Mouse (Mus musculus) liver, postnatal 0 days (tissue): ENCODE data around the gene Itih3.
A peak's percentile ranks its signal among the peaks of the same experiment; 100 is the strongest.

Experiments used
- CTCF ChIP-seq: sonication (generic); IDR thresholded peaks from 2 replicates; pipeline ENCODE4 v1.5.1; 2016; ENCODE audit warnings: antibody characterized with exemption, low read depth
- EP300 ChIP-seq: IDR thresholded peaks from 2 replicates; pipeline ENCODE4 v1.6.1; 2016; ENCODE audit warnings: antibody characterized with exemption, low read depth, mild to moderate bottlenecking

DNA sequence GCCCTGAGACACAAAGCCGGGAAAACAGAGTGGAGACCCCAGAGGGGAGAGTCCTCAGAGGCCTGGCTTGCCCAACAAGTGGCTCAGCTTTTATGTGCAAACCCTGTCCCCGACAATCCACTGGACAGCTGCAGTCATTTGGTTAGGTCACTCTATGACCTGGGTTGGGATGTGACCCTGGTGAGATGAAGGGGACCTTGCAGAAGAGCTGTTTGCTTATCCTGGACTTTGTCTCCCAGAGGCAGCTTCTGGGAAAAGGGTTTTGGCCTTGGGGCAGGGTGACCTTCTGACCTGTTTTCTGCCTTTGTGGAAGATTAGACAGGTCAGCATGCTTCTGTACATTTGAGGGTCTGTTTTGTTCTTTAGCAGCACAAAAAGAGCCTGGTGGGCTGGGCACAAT, 21.2 kb upstream of the Itih3 start:
- no peak for TF ChIP-seq CTCF
- peak; percentile 75 for TF ChIP-seq EP300
